Mouse (Mus musculus): Measurements from ENCODE around the gene Btn2a2. TPM values are rescaled to one million over a fixed set of nuclear protein-coding genes. Genes with fewer than 3 reads are reported as not detected.

The Btn2a2 gene
- polyA plus RNA-seq, 1 experiment, result not detected

GRCm38 (mm10) chr13:23523976-23524375, 35.3 kb upstream of the Btn2a2 start:
- Histone ChIP-seq H3K4me1 (ENCODE audit: control insufficient read depth, insufficient read depth, low read length) (peaks cover 3% of the 10 kb centered on the region; the same call in 1 of the 2 replicates), H3K4me3 (replicated peaks; ENCODE audit: extremely low read depth, low read depth, low read length) (no peak overlapping the region)
- no peak for DNase-seq
- TF ChIP-seq CTCF (IDR thresholded peaks at IDR 0.05; ENCODE audit: insufficient read depth, low read length), result no peak
- no peak for TF ChIP-seq POLR2A (IDR thresholded peaks at IDR 0.05; ENCODE audit: borderline replicate concordance, extremely low read depth, low read depth, low read length)
- 32% methylated on average over 5 of the region's 5 CpGs for WGBS

- WGBS, result 3% methylated on average over 14 of the region's 14 CpGs
- Histone ChIP-seq H3K4me1 (ENCODE audit: control insufficient read depth, insufficient read depth, low read length) (peaks cover 3% of the 10 kb centered on the region; the same call in 1 of the 2 replicates), H3K4me3 (replicated peaks; ENCODE audit: extremely low read depth, low read depth, low read length) (no peak overlapping the region)
- DNase-seq, result peak; percentile 61
- no peak for TF ChIP-seq POLR2A (IDR thresholded peaks at IDR 0.05; ENCODE audit: borderline replicate concordance, extremely low read depth, low read depth, low read length)
- TF ChIP-seq CTCF (IDR thresholded peaks at IDR 0.05; ENCODE audit: insufficient read depth, low read length), result no peak
Observed at GRCm38 (mm10) chr13:23521703-23522102, 33.0 kb upstream of the Btn2a2 start.

DNA sequence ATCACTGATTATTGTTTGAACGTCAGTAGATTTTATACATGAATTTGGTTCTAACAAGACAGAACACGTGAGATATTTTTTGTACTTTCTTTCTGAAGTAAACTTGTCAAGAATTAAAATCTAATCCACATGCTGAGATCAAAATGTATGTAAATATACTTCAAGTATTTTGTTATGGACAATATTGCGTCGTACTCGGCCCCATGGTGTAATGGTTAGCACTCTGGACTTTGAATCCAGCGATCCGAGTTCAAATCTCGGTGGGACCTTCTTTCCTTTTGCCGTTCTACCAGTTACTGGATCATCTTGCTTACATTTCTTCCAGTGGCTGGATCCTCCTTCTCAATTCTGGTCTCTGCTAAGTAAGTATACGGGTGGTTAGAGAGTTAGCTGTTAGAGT, 30.8 kb upstream of the Btn2a2 start:
- under 1% methylated on average over 10 of the region's 10 CpGs for WGBS
- H3K4me3 ChIP-seq (replicated peaks; ENCODE audit: extremely low read depth, low read depth, low read length), result peak overlapping the region; percentile 54
- peak; percentile 72 for DNase-seq
- no peaks in the 10 kb centered on the region; the same call in 1 of the 2 replicates for H3K4me1 ChIP-seq (ENCODE audit: control insufficient read depth, insufficient read depth, low read length)
- TF ChIP-seq POLR2A (IDR thresholded peaks at IDR 0.05; ENCODE audit: borderline replicate concordance, extremely low read depth, low read depth, low read length), result no peak
- TF ChIP-seq CTCF (IDR thresholded peaks at IDR 0.05; ENCODE audit: insufficient read depth, low read length), result no peak

- peak; percentile 71 for DNase-seq
- H3K4me3 ChIP-seq (replicated peaks; ENCODE audit: extremely low read depth, low read depth, low read length), result peak overlapping the region; percentile 54
- no peak for TF ChIP-seq CTCF (IDR thresholded peaks at IDR 0.05; ENCODE audit: insufficient read depth, low read length)
- TF ChIP-seq POLR2A (IDR thresholded peaks at IDR 0.05; ENCODE audit: borderline replicate concordance, extremely low read depth, low read depth, low read length), result no peak
- WGBS, result 0% methylated on average over 6 of the region's 6 CpGs
- no peaks in the 10 kb centered on the region; the same call in 1 of the 2 replicates for H3K4me1 ChIP-seq (ENCODE audit: control insufficient read depth, insufficient read depth, low read length)
Observed at GRCm38 (mm10) chr13:23518885-23519284, 30.2 kb upstream of the Btn2a2 start.

DNA sequence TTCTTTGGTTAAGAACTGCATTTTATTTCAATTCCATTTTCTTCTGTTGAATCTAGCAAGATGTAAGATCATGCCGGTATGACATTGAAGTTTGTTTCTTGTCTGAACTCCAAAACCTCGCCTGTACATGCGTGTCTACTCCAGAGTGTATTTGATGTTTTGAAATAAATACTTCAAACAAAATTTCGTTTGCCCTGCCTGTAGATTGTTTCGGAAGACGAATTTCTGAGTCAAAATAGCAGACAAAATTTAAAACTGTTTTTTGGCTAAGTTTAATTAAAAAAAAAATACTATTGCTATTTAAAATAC, 29.6 kb upstream of the Btn2a2 start:
- H3K4me3 ChIP-seq (replicated peaks; ENCODE audit: extremely low read depth, low read depth, low read length), result peak overlapping the region; percentile 84
- WGBS, result 1% methylated on average over 6 of the region's 6 CpGs
- H3K4me1 ChIP-seq (ENCODE audit: control insufficient read depth, insufficient read depth, low read length), result no peaks in the 10 kb centered on the region; the same call in 1 of the 2 replicates
- TF ChIP-seq POLR2A (IDR thresholded peaks at IDR 0.05; ENCODE audit: borderline replicate concordance, extremely low read depth, low read depth, low read length) (no peak), CTCF (IDR thresholded peaks at IDR 0.05; ENCODE audit: insufficient read depth, low read length) (no peak)
- DNase-seq, result no peak

DNA sequence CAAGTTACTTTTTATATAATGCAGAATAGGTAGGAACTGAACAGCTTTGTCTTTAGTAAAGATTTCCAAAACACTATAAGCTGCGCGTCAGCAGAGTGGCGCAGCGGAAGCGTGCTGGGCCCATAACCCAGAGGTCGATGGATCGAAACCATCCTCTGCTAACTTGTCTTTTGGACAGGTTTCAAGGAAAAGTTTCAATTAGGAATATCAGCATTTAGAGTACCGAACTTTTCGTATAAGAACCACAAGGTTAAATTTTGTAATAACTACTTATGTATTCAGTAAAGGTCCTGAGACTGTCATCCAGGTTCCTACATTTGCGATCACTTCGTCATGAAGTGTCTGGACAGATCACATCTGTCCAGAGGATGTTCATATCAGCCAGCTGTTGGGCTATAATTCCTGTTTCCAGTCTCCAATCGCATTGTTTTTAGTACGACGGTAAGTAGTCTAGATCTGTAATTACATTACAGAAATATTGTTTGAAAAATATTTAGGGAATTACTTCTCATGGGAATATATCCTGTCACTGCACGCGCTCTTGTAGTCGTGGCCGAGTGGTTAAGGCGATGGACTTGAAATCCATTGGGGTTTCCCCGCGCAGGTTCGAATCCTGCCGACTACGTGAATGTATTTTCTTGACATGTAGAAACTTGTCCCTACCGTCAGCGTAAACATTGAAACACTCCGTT, 29.1 kb upstream of the Btn2a2 start:
- peak overlapping the region; percentile 84 for H3K4me3 ChIP-seq (replicated peaks; ENCODE audit: extremely low read depth, low read depth, low read length)
- H3K4me1 ChIP-seq (ENCODE audit: control insufficient read depth, insufficient read depth, low read length), result no peaks in the 10 kb centered on the region; the same call in 1 of the 2 replicates
- peak; percentile 81 for DNase-seq
- under 1% methylated on average over 27 of the region's 27 CpGs for WGBS
- no peak for TF ChIP-seq POLR2A (IDR thresholded peaks at IDR 0.05; ENCODE audit: borderline replicate concordance, extremely low read depth, low read depth, low read length)
- no peak for TF ChIP-seq CTCF (IDR thresholded peaks at IDR 0.05; ENCODE audit: insufficient read depth, low read length)

GRCm38 (mm10) chr13:23516822-23517602, 28.4 kb upstream of the Btn2a2 start:
- Histone ChIP-seq H3K4me3 (replicated peaks; ENCODE audit: extremely low read depth, low read depth, low read length) (peak overlapping the region; percentile 84), H3K4me1 (ENCODE audit: control insufficient read depth, insufficient read depth, low read length) (no peaks in the 10 kb centered on the region; the same call in 1 of the 2 replicates)
- DNase-seq, result peak; percentile 71
- under 1% methylated on average over 19 of the region's 19 CpGs for WGBS
- no peak for TF ChIP-seq CTCF (IDR thresholded peaks at IDR 0.05; ENCODE audit: insufficient read depth, low read length)
- no peak for TF ChIP-seq POLR2A (IDR thresholded peaks at IDR 0.05; ENCODE audit: borderline replicate concordance, extremely low read depth, low read depth, low read length)

GRCm38 (mm10) chr13:23515826-23516620, 27.4 kb upstream of the Btn2a2 start:
- TF ChIP-seq POLR2A (IDR thresholded peaks at IDR 0.05; ENCODE audit: borderline replicate concordance, extremely low read depth, low read depth, low read length) (no peak), CTCF (IDR thresholded peaks at IDR 0.05; ENCODE audit: insufficient read depth, low read length) (no peak)
- Histone ChIP-seq H3K4me1 (ENCODE audit: control insufficient read depth, insufficient read depth, low read length) (no peaks in the 10 kb centered on the region; the same call in 1 of the 2 replicates), H3K4me3 (replicated peaks; ENCODE audit: extremely low read depth, low read depth, low read length) (no peak overlapping the region)
- WGBS, result 57% methylated on average over 15 of the region's 15 CpGs
- no peak for DNase-seq

DNA sequence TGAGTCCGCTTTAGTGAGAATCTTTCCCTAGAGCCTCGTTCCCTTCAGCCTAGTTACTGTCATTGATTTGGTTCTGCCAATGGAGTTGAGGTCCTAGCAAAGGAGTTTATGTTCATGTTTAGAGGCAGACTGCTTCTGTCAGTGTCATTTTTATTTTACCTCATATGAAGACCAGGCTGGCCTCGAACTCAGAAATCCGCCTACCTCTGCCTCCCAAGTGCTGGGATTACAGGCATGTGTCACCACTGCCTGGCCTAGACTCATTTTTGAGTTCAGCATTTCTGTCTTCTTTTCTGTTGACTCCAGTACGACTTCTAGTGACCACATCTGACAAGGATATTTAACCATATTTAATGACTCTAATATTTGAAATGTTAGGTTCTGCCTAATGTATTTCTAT, 26.6 kb upstream of the Btn2a2 start:
- H3K4me3 ChIP-seq (replicated peaks; ENCODE audit: extremely low read depth, low read depth, low read length), result no peak overlapping the region
- TF ChIP-seq POLR2A (IDR thresholded peaks at IDR 0.05; ENCODE audit: borderline replicate concordance, extremely low read depth, low read depth, low read length) (no peak), CTCF (IDR thresholded peaks at IDR 0.05; ENCODE audit: insufficient read depth, low read length) (no peak)
- DNase-seq, result no peak
- WGBS, result 82% methylated on average over 5 of the region's 5 CpGs
- no peaks in the 10 kb centered on the region; the same call in 1 of the 2 replicates for H3K4me1 ChIP-seq (ENCODE audit: control insufficient read depth, insufficient read depth, low read length)

All from lung, adult 2 months (tissue).